Mouse (Mus musculus) right cerebral cortex, postnatal 14 days (tissue): ENCODE results near the gene Ly9.

Experiments
- DNase-seq: peaks from one replicate; pipeline ENCODE4 v3.0.0; 2022

The Ly9 gene

GRCm38 (mm10) chr1:171577168-171577567 lies 30.0 kb downstream of the Ly9 start:
- DNase-seq = no peak

- no peak for DNase-seq
These were observed 38.8 kb downstream of the Ly9 start for GRCm38 (mm10) chr1:171568436-171568835.

GRCm38 (mm10) chr1:171566777-171567176 lies 40.4 kb downstream of the Ly9 start:
- peak; percentile 33 for DNase-seq

- DNase-seq = no peak
These were observed 41.3 kb downstream of the Ly9 start for GRCm38 (mm10) chr1:171565888-171566287.

- DNase-seq = no peak
These were observed 43.0 kb downstream of the Ly9 start for GRCm38 (mm10) chr1:171564247-171564646.

- no peak for DNase-seq
These were observed 44.2 kb downstream of the Ly9 start for GRCm38 (mm10) chr1:171563042-171563441.

GRCm38 (mm10) chr1:171561639-171562225 lies 45.5 kb downstream of the Ly9 start:
- DNase-seq = no peak

- DNase-seq = no peak
These were observed 46.0 kb downstream of the Ly9 start for GRCm38 (mm10) chr1:171561200-171561599.

- DNase-seq = no peak
These were observed 46.9 kb downstream of the Ly9 start for GRCm38 (mm10) chr1:171560262-171560661.

- DNase-seq = no peak
These were observed 48.3 kb downstream of the Ly9 start, which contains the start of gene Cd244a for GRCm38 (mm10) chr1:171558898-171559297. Gene Cd244a (plus strand): TSS chr1:171559193.

- DNase-seq = no peak
These were observed 48.8 kb downstream of the Ly9 start for GRCm38 (mm10) chr1:171558407-171558806.

GRCm38 (mm10) chr1:171556366-171556765 lies 50.8 kb downstream of the Ly9 start:
- DNase-seq = no peak

- DNase-seq = no peak
These were observed 53.6 kb downstream of the Ly9 start for GRCm38 (mm10) chr1:171553359-171554341.

- no peak for DNase-seq
These were observed 55.0 kb downstream of the Ly9 start for GRCm38 (mm10) chr1:171552230-171552629.

- DNase-seq = no peak
These were observed 55.9 kb downstream of the Ly9 start for GRCm38 (mm10) chr1:171551326-171551725.

- DNase-seq = no peak
These were observed 66.5 kb downstream of the Ly9 start for GRCm38 (mm10) chr1:171540694-171541093.
